Mouse (Mus musculus) heart, embryonic 13.5 days (tissue): ENCODE results near the gene Lyrm9. TPM values are rescaled to one million over a fixed set of nuclear protein-coding genes. Genes with fewer than 3 reads are reported as not detected.

Experiments
- ATAC-seq: fragments of 200-750 bp; cut with Nextera tagmentation; 2 replicates; pipeline ENCODE4 v1.8.0; 2017; ENCODE audit warnings: moderate TSS enrichment; ENCODE audit not compliant: insufficient number of reproducible peaks, low FRiP score, low TSS enrichment; ENCODE audit errors: extremely low read depth
- H3K27ac ChIP-seq: fragments of 300-500 bp; sonication (generic); replicated peaks from 2 replicates; pipeline ENCODE4 v1.5.1; 2015; ENCODE audit warnings: moderate library complexity, mild to moderate bottlenecking, inconsistent platforms
- H3K27me3 ChIP-seq: fragments of 300-500 bp; sonication (generic); replicated peaks from 2 replicates; pipeline ENCODE4 v1.6.1; 2015; ENCODE audit warnings: mild to moderate bottlenecking, inconsistent platforms
- H3K36me3 ChIP-seq: fragments of 300-500 bp; sonication (generic); 2 replicates; pipeline ENCODE4 v1.6.1; 2015; ENCODE audit warnings: mild to moderate bottlenecking, inconsistent platforms
- H3K4me1 ChIP-seq: fragments of 300-500 bp; sonication (generic); 2 replicates; pipeline ENCODE4 v1.6.1; 2015; ENCODE audit warnings: inconsistent platforms
- H3K4me2 ChIP-seq: fragments of 300-500 bp; sonication (generic); 2 replicates; pipeline ENCODE4 v1.6.1; 2015; ENCODE audit warnings: inconsistent platforms, mild to moderate bottlenecking, moderate library complexity
- H3K4me3 ChIP-seq: fragments of 300-500 bp; sonication (generic); 2 replicates; pipeline ENCODE4 v1.5.1; 2015; ENCODE audit warnings: moderate library complexity, mild to moderate bottlenecking, inconsistent platforms
- H3K9ac ChIP-seq: fragments of 300-500 bp; sonication (generic); 2 replicates; pipeline ENCODE4 v1.6.1; 2015; ENCODE audit warnings: inconsistent platforms, mild to moderate bottlenecking, moderate library complexity
- H3K9me3 ChIP-seq: fragments of 300-500 bp; sonication (generic); 2 replicates; pipeline ENCODE4 v1.6.1; 2016; ENCODE audit warnings: inconsistent platforms
- WGBS: fragments of 180-500 bp; shearing (Covaris S2); methylation state at CpG from one replicate; pipeline ENCODE4 v1.1.7; 2015; ENCODE audit warnings: mixed read lengths; 5-methylcytosine and 5-hydroxymethylcytosine counted together
- polyA plus RNA-seq: library from polyadenylated mRNA; unstranded; fragments of >200 nt; fragmentation: Nextera tagmentation; extraction: Ambion mirVana; gene quantifications from 2 replicates; pipeline ENCODE4 v1.2.1, GENCODE M21; 2015

The Lyrm9 gene
- polyA plus RNA-seq, 1 experiment from 2014 or later = 28.5 TPM

DNA sequence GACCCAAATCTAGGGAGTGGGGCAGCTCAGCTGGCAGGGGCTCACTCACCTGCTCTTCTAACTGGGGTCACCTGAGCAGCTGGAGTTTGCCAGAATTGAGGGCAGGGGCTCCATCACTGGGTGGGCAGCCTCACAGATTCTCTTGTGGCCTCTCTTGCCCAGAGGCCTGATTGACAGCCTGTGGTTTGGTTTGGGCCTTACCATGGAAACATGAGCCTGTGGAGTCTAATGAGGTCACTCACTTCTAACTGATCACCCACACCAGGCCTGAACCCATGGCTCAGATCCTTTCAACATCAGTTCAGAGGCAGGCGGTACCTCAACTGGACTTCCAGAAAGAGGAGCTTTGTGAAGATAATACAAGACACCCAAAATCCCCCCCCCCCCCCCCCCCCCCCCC lies 60.3 kb downstream of the Lyrm9 start:
- H3K4me3 ChIP-seq = no peak overlapping the region
- H3K27ac ChIP-seq = no peak overlapping the region
- no peaks in the 10 kb centered on the region for H3K36me3 ChIP-seq
- H3K27me3 ChIP-seq = no peaks in the 10 kb centered on the region
- WGBS = 50% methylated on average over 1 of the region's 1 CpGs
- H3K9me3 ChIP-seq = no peaks in the 10 kb centered on the region
- peak overlapping the region; percentile 24 for H3K4me2 ChIP-seq
- H3K4me1 ChIP-seq = peaks cover 11% of the 10 kb centered on the region
- no peak for ATAC-seq
- 0 out of 2 replicates have a peak overlapping the region, but pooled peaks have one; percentile 19 for H3K9ac ChIP-seq

DNA sequence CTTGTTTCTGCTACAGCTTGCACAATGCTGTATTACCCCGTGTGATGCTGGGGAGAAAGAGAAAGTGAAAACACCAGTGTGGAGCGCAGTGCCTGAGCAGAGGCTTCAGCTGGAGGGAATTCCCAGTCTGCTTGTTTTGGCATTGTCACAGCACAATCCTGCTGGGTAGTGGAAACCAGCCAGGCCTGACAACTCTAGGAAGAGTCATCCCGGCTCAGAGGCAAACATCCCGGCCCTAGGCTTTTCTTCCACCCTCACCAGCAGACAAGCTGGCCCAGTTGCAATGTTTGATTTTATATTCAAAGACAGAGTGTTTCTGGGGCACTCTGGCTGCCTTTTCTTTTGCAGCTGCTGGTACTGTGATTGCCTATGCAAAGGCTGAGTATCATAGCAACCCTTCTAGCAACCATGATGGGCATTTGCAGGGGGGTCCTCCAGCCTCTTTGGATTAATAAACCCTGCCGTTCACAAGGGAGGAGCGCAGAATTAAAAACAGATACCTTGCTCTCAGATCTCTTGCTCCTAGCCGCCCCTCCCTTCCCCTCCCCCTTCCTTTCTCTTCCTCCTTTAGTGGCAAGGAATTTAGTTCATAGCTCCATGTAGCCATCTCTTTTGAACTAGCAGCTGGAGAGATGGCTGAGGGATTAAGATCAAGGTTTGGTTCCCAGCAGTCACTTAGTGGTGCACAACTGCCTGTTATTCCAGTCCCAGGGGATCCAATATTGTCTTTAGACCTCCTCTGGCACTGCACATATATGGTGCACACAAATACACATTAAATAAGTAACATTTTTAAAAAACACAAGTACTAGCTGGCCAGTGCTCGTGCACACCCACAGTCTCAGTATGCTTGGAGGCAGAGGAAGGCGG lies 61.0 kb downstream of the Lyrm9 start:
- no peaks in the 10 kb centered on the region for H3K36me3 ChIP-seq
- H3K9ac ChIP-seq = 0 out of 2 replicates have a peak overlapping the region, but pooled peaks have one; percentile 19
- H3K4me3 ChIP-seq = no peak overlapping the region
- 0 out of 2 replicates have a peak, but pooled peaks have one; percentile 31 for ATAC-seq
- H3K27me3 ChIP-seq = no peaks in the 10 kb centered on the region
- H3K4me1 ChIP-seq = peaks cover 11% of the 10 kb centered on the region
- no peaks in the 10 kb centered on the region for H3K9me3 ChIP-seq
- H3K4me2 ChIP-seq = peak overlapping the region; percentile 24
- peak overlapping the region; percentile 36; the same call in 1 of the 2 replicates for H3K27ac ChIP-seq
- WGBS = 40% methylated on average over 9 of the region's 9 CpGs

DNA sequence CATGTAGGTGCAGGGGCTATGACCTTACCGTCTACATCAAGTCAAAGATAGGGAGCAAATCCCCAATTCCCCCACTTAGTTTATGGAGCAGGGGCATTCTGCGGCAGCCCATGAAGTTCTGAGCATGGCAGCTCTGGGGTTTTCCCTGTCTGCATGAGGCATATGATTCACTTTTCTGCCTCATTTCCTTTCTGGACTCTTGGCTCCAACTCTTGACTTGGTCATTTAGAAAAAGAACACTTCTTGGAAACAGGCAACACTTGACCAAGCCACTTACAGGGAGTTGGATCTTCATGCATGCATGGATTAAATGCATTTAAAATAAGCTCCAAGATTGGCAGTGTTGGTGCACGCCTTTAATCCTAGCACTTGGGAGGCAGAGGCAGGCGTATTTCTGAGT lies 62.8 kb downstream of the Lyrm9 start:
- H3K9me3 ChIP-seq = no peaks in the 10 kb centered on the region
- H3K36me3 ChIP-seq = no peaks in the 10 kb centered on the region
- no peak for ATAC-seq
- no peak overlapping the region for H3K9ac ChIP-seq
- H3K4me3 ChIP-seq = no peak overlapping the region
- no peak overlapping the region for H3K4me2 ChIP-seq
- H3K27ac ChIP-seq = no peak overlapping the region
- H3K27me3 ChIP-seq = no peaks in the 10 kb centered on the region
- H3K4me1 ChIP-seq = peaks cover 11% of the 10 kb centered on the region
- WGBS = 86% methylated on average over 4 of the region's 4 CpGs

Other genes starting within 250 kb of the Lyrm9 start
- gene Nlk, start 129.2 kb upstream of the Lyrm9 start, polyA plus RNA-seq = 11.4 and 11.5 TPM in 2 replicates
- gene Ccnq, start 74.9 kb upstream of the Lyrm9 start, polyA plus RNA-seq = 26.3 and 28.8 TPM in 2 replicates
- 0.56 and 0.84 TPM in 2 replicates for gene Nos2, start 94.2 kb downstream of the Lyrm9 start, polyA plus RNA-seq
- gene Lgals9, start 158.4 kb downstream of the Lyrm9 start, polyA plus RNA-seq = 60.2 and 67.9 TPM in 2 replicates